Mouse (Mus musculus) midbrain, postnatal 0 days (tissue): Measurements from ENCODE around the gene Rbfox1. TPM values are rescaled to one million over a fixed set of nuclear protein-coding genes. Genes with fewer than 3 reads are reported as not detected.

Experiments used
- ATAC-seq: fragments of 200-750 bp; cut with Nextera tagmentation; 2 replicates; pipeline ENCODE4 v1.8.0; 2017; ENCODE audit warnings: moderate number of reproducible peaks, mild to moderate bottlenecking, moderate TSS enrichment, moderate library complexity; ENCODE audit not compliant: low FRiP score
- DNase-seq: peaks from one replicate; pipeline ENCODE4 v3.0.0-alpha.2; 2015; ENCODE audit warnings: low spot score
- H3K27ac ChIP-seq: fragments of 300-500 bp; sonication (generic); 2 replicates; pipeline ENCODE4 v1.5.1; 2014; ENCODE audit warnings: low read depth, mild to moderate bottlenecking, low read length, mixed read lengths
- H3K27me3 ChIP-seq: fragments of 300-500 bp; sonication (generic); 2 replicates; pipeline ENCODE4 v1.6.1; 2014; ENCODE audit warnings: low read length, control low read depth, mixed read lengths; ENCODE audit not compliant: insufficient read depth
- H3K36me3 ChIP-seq: fragments of 300-500 bp; sonication (generic); 2 replicates; pipeline ENCODE4 v1.6.1; 2014; ENCODE audit warnings: low read length, control low read depth, mixed read lengths; ENCODE audit not compliant: insufficient read depth
- H3K4me1 ChIP-seq: fragments of 300-500 bp; sonication (generic); 2 replicates; pipeline ENCODE4 v1.6.1; 2014; ENCODE audit warnings: mild to moderate bottlenecking, control low read depth, antibody characterized with exemption, low read length, mixed read lengths; ENCODE audit not compliant: insufficient read depth
- H3K4me2 ChIP-seq: fragments of 300-500 bp; sonication (generic); 2 replicates; pipeline ENCODE4 v1.6.1; 2014; ENCODE audit warnings: low read depth, mild to moderate bottlenecking, low read length, mixed read lengths; ENCODE audit not compliant: poor library complexity, severe bottlenecking
- H3K4me3 ChIP-seq: fragments of 300-500 bp; sonication (generic); 2 replicates; pipeline ENCODE4 v1.5.1; 2014; ENCODE audit warnings: low read depth, mild to moderate bottlenecking, low read length, moderate library complexity
- H3K9ac ChIP-seq: fragments of 300-500 bp; sonication (generic); replicated peaks from 2 replicates; pipeline ENCODE4 v1.6.1; 2014; ENCODE audit warnings: mild to moderate bottlenecking, low read length, moderate library complexity, mixed read lengths; ENCODE audit not compliant: poor library complexity, severe bottlenecking
- H3K9me3 ChIP-seq: fragments of 300-500 bp; sonication (generic); 2 replicates; pipeline ENCODE4 v1.6.1; 2016; ENCODE audit warnings: low read length, control low read depth
- CTCF ChIP-seq: IDR thresholded peaks from 2 replicates; pipeline ENCODE4 v1.5.1; 2016; ENCODE audit warnings: antibody characterized with exemption, mild to moderate bottlenecking
- WGBS: fragments of 180-500 bp; shearing (Covaris S2); extraction: QIAGEN DNeasy Blood & Tissue Kit; methylation state at CpG from one replicate; pipeline ENCODE4 v1.1.7; 2014; 5-methylcytosine and 5-hydroxymethylcytosine counted together
- polyA plus RNA-seq: library from polyadenylated mRNA; unstranded; fragments of >200 nt; fragmentation: Nextera tagmentation; extraction: Ambion mirVana; gene quantifications from 2 replicates; pipeline ENCODE4 v1.2.1, GENCODE M21; 2015
- total RNA-seq: library from RNA; depleted of rRNA; stranded (reverse); fragments of >200 nt; gene quantifications from 2 replicates; pipeline ENCODE4 v1.2.3, GENCODE M21; 2014

The Rbfox1 gene
- total and polyA plus RNA-seq, 2 experiments from 2014 or later, result 142 to 242 TPM

- no peak for TF ChIP-seq CTCF
- no peak overlapping the region for H3K4me2 ChIP-seq
- H3K27me3 ChIP-seq, result no peaks in the 10 kb centered on the region
- no peak overlapping the region for H3K27ac ChIP-seq
- H3K4me3 ChIP-seq, result no peak overlapping the region
- WGBS, result 85% methylated on average over 5 of the region's 5 CpGs
- no peaks in the 10 kb centered on the region for H3K36me3 ChIP-seq
- no peaks in the 10 kb centered on the region for H3K4me1 ChIP-seq
- ATAC-seq (no peak), DNase-seq (no peak)
- no peak overlapping the region for H3K9ac ChIP-seq
- H3K9me3 ChIP-seq, result no peaks in the 10 kb centered on the region
Measured at GRCm38 (mm10) chr16:5910742-5911141, 25.6 kb downstream of the Rbfox1 start.

GRCm38 (mm10) chr16:5911880-5912327 is 26.7 kb downstream of the Rbfox1 start:
- Histone ChIP-seq H3K4me1 (no peaks in the 10 kb centered on the region), H3K4me3 (no peak overlapping the region), H3K9ac (no peak overlapping the region), H3K36me3 (no peaks in the 10 kb centered on the region), H3K9me3 (no peaks in the 10 kb centered on the region), H3K27ac (peak overlapping the region; percentile 55; the same call in 1 of the 2 replicates), H3K4me2 (no peak overlapping the region), H3K27me3 (no peaks in the 10 kb centered on the region)
- ATAC-seq, result peak; percentile 84
- WGBS, result 28% methylated on average over 2 of the region's 2 CpGs
- peak; percentile 91 for DNase-seq
- TF ChIP-seq CTCF, result no peak

DNA sequence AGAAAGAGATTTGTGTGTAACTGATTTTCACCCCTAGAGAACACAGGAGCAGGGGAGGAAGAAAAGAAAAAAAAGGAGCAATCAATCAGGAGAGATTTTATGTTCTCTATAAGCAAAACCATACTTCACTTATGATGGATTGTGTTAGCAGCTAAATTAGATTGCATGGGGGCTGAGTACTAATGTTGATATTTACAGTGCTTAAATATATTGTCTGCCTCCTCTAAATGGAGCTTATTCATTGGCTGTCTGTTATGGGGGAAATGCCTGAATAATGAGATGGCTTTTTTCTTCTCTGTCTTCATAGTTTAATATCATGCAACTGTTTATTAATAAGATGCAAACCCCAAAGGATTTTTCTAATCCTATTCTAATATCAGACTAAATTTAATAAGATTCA is 32.8 kb downstream of the Rbfox1 start:
- no peak for TF ChIP-seq CTCF
- H3K36me3 ChIP-seq, result no peaks in the 10 kb centered on the region
- no peak for ATAC-seq

DNA sequence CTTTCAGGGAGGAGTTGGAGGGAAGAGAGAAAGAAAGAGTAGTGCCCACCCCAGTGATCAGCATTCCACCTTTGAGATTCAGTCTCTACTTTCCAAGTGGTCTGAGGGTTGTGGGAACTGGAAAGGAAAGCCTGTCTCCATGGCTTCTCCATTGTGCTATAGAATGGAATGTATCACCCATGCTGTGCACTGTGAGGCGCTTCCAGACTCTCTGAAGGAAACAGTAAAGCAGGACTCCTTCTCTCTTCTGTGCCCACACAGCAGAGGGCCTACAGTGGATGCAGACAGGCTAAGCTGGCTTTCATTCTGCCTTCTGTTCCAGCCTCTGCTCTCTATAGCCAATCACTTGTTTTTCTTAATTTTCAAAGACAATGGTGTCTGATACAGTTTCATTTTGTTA is 41.8 kb downstream of the Rbfox1 start:
- Histone ChIP-seq H3K4me3 (no peak overlapping the region), H3K27ac (0 out of 2 replicates have a peak overlapping the region, but pooled peaks have one; percentile 38), H3K36me3 (no peaks in the 10 kb centered on the region), H3K4me1 (peaks cover 4% of the 10 kb centered on the region; the same call in 1 of the 2 replicates), H3K4me2 (no peak overlapping the region), H3K27me3 (no peaks in the 10 kb centered on the region), H3K9ac (0 out of 2 replicates have a peak overlapping the region, but pooled peaks have one; percentile 9), H3K9me3 (no peaks in the 10 kb centered on the region)
- DNase-seq (peak; percentile 47), ATAC-seq (peak; percentile 34; the same call in 1 of the 2 replicates)
- WGBS, result 33% methylated on average over 1 of the region's 1 CpGs
- no peak for TF ChIP-seq CTCF

More for the DNA sequence above, 32.8 kb downstream of the Rbfox1 start:
- no peaks in the 10 kb centered on the region for H3K27me3 ChIP-seq
- no peaks in the 10 kb centered on the region for H3K9me3 ChIP-seq
- no peak overlapping the region for H3K4me2 ChIP-seq
- H3K4me3 ChIP-seq, result no peak overlapping the region
- H3K27ac ChIP-seq, result no peak overlapping the region
- DNase-seq, result no peak
- H3K4me1 ChIP-seq, result peaks cover 4% of the 10 kb centered on the region; the same call in 1 of the 2 replicates
- H3K9ac ChIP-seq, result no peak overlapping the region

DNA sequence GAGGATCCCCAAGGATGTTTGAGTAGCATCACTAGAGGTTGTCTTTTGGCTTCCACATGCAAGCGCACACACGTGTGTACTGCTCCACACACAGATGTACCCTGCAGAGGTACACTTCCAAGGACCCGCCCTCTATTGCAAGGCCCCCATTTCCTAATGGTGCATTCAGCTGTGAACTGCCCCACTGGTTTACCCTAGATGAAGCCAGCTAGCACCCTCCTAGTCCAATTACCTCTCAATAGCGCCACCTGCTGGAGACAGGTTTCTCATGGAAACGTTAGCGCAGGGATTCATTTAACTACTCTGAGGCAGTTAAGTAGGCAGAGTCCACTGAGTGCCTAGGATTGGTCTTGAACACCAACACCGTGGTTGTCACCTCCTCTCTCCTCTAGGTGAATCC is 46.5 kb downstream of the Rbfox1 start:
- peak; percentile 82 for TF ChIP-seq CTCF
- H3K27me3 ChIP-seq, result no peaks in the 10 kb centered on the region
- DNase-seq (peak; percentile 82), ATAC-seq (no peak)
- no peaks in the 10 kb centered on the region for H3K36me3 ChIP-seq
- no peak overlapping the region for H3K27ac ChIP-seq
- peaks cover 2% of the 10 kb centered on the region; the same call in 1 of the 2 replicates for H3K4me1 ChIP-seq
- no peaks in the 10 kb centered on the region for H3K9me3 ChIP-seq
- H3K9ac ChIP-seq, result no peak overlapping the region
- WGBS, result 32% methylated on average over 7 of the region's 7 CpGs
- H3K4me2 ChIP-seq, result no peak overlapping the region
- H3K4me3 ChIP-seq, result no peak overlapping the region

- Histone ChIP-seq H3K4me2 (no peak overlapping the region), H3K36me3 (no peaks in the 10 kb centered on the region), H3K27ac (no peak overlapping the region), H3K9me3 (no peaks in the 10 kb centered on the region), H3K27me3 (no peaks in the 10 kb centered on the region), H3K9ac (no peak overlapping the region), H3K4me1 (no peaks in the 10 kb centered on the region), H3K4me3 (no peak overlapping the region)
- WGBS, result 61% methylated on average over 4 of the region's 4 CpGs
- peak; percentile 59 for TF ChIP-seq CTCF
- no peak for DNase-seq
- no peak for ATAC-seq
Measured at GRCm38 (mm10) chr16:5940016-5940415, 54.9 kb downstream of the Rbfox1 start.
